Mouse (Mus musculus): ENCODE data around the gene Ccnjl. TPM values are rescaled to one million over a fixed set of nuclear protein-coding genes. Genes with fewer than 3 reads are reported as not detected.

Gene Ccnjl
- polyA plus RNA-seq, 1 experiment = 0.14 TPM

DNA sequence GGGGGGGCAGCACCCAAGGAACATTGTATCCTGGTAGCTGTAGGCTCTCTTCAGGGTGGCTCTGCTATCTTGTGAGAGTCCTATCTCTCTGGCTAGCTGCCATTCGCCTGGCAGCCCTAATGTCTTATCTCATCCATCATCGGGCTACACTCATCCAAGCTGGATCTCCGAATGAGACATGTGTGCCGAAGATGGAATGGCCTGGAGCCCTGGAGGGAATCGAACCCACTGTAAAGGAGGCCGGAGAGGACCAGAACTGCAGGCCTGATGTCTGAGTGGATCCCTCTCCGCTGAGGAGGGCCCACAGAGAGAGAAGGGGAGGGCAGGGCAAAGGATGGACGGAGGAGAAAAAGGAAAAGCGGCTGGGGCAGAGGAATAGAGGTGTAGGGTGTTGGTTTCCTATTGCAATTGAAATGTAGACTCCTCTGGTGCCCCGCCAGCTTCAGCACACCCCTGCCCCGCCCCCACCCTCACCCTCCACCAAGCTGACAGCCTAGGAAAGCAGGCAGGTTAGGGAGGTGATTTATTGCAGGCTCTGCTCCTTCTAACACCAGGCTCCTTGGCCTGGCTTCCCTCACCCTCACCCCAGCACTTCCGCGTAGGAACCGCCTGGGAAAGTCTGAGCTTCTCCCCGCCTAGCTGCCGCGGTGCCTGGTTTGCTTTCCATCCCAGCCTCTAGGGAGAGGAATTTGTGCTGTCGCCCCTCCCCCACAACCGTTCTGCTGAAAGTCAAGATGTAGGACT is 105.2 kb downstream of the Ccnjl start:
- Histone ChIP-seq H3K4me3 (no peak overlapping the region), H3K79me2 (ENCODE audit: control insufficient read depth, insufficient read depth) (no peaks in the 10 kb centered on the region)
- TF ChIP-seq USF1 (IDR thresholded peaks at IDR 0.05; ENCODE audit: low read depth) (no peak), TCF3 (IDR thresholded peaks at IDR 0.05; ENCODE audit: insufficient read length, low read depth) (no peak), REST (IDR thresholded peaks at IDR 0.05; ENCODE audit: insufficient read depth, insufficient read length) (no peak), TCF12 (IDR thresholded peaks at IDR 0.05; ENCODE audit: insufficient read depth, poor library complexity, severe bottlenecking) (no peak), POLR2AphosphoS2 (IDR thresholded peaks at IDR 0.05; ENCODE audit: insufficient read length, low read depth) (no peak), E2F4 (IDR thresholded peaks at IDR 0.05; ENCODE audit: insufficient read depth) (no peak), CEBPB (IDR thresholded peaks at IDR 0.05; ENCODE audit: insufficient read depth, poor library complexity, severe bottlenecking) (no peak), MYOG (IDR thresholded peaks at IDR 0.05; ENCODE audit: control insufficient read depth in 1 of 3, insufficient read depth in 1 of 3, insufficient read length in 2 of 3, low read depth in 2 of 3) (no peak)

More for the DNA sequence above, 105.2 kb downstream of the Ccnjl start:
- Histone ChIP-seq H3ac (ENCODE audit: control insufficient read depth, insufficient read length) (no peak overlapping the region), H3K4me2 (ENCODE audit: low read depth) (peak overlapping the region; percentile 27), H3K27me3 (ENCODE audit: control insufficient read depth, insufficient read depth, insufficient read length) (no peaks in the 10 kb centered on the region), H3K36me3 (ENCODE audit: control insufficient read depth, insufficient read depth) (no peaks in the 10 kb centered on the region)

Other genes with a start within 250 kb of the Ccnjl start
- gene Pttg1, start 102.5 kb upstream of the Ccnjl start, polyA plus RNA-seq (2012; fragmentation: generic; extraction: Trizol) = 105 TPM
- gene Slu7, start 95.0 kb upstream of the Ccnjl start, polyA plus RNA-seq (2012; fragmentation: generic; extraction: Trizol) = 22.0 TPM
- not detected for gene C1qtnf2, start 54.5 kb upstream of the Ccnjl start, polyA plus RNA-seq (2012; fragmentation: generic; extraction: Trizol)
- gene 4933415A04Rik, start 58.3 kb downstream of the Ccnjl start, polyA plus RNA-seq (2012; fragmentation: generic; extraction: Trizol) = not detected
- gene Fabp6, start 72.8 kb downstream of the Ccnjl start, polyA plus RNA-seq (2012; fragmentation: generic; extraction: Trizol) = not detected
- gene Pwwp2a, start 153.2 kb downstream of the Ccnjl start, polyA plus RNA-seq (2012; fragmentation: generic; extraction: Trizol) = 4.9 TPM
- gene Ttc1, start 219.2 kb downstream of the Ccnjl start, polyA plus RNA-seq (2012; fragmentation: generic; extraction: Trizol) = 39.0 TPM

Data from myocyte (in vitro differentiated cells).